19 mouse cellular contexts compared by ENCODE assay signal in the genomic region with DNA sequence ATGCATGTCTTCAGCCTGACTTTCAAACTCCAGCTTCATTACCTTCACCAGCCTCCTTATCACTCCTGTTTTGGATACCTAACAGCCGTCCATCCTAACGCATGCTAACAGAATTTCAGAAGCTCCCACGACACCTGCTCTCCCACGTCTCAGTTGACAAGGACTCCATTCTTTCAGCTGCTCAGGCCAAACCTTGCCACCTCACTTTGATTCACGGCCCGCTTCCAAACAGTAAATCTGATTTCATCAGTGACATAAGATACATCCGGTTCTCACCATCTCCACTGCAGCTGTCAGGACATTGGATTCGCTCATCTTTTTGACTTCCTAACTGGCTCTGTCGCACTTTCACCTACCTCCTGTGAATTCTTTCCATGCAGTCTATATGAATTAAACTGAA.
"Had no signal": no experiment of that assay in that cellular context is flagged by ENCODE, and none has a peak within 500 bp of the region (broad histone marks: within the 10 kb centered on the region; RNA-seq: fewer than 3 reads in every experiment).

No protein-coding gene starts in this region.

- H3K4me1 ChIP-seq: intestine, embryonic 15.5 days; kidney, embryonic 15.5 days; limb, embryonic 12.5 days; liver, embryonic 15.5 days; lung, embryonic 15.5 days; megakaryocyte, embryonic 14.5 days; midbrain, embryonic 13.5 days; neural tube, embryonic 13.5 days had no signal

- ATAC-seq: intestine, embryonic 15.5 days; midbrain, embryonic 13.5 days had no signal

- H3K4me3 ChIP-seq: intestine, embryonic 15.5 days; kidney, embryonic 15.5 days; left cerebral cortex, adult 2 months; limb, embryonic 12.5 days; liver, embryonic 15.5 days; lung, embryonic 15.5 days; megakaryocyte, embryonic 14.5 days; midbrain, embryonic 13.5 days; neural tube, embryonic 13.5 days had no signal

- H3K9me3 ChIP-seq: intestine, embryonic 15.5 days; kidney, embryonic 15.5 days; limb, embryonic 12.5 days; liver, embryonic 15.5 days; lung, embryonic 15.5 days; megakaryocyte, embryonic 14.5 days; midbrain, embryonic 13.5 days; neural tube, embryonic 13.5 days had no signal

- H3K27me3 ChIP-seq: intestine, embryonic 15.5 days; kidney, embryonic 15.5 days; limb, embryonic 12.5 days; liver, embryonic 15.5 days; lung, embryonic 15.5 days; midbrain, embryonic 13.5 days; neural tube, embryonic 13.5 days had no signal

- H3K4me2 ChIP-seq: intestine, embryonic 15.5 days; kidney, embryonic 15.5 days; limb, embryonic 12.5 days; liver, embryonic 11.5 days; liver, embryonic 15.5 days; lung, embryonic 15.5 days; midbrain, embryonic 13.5 days; neural tube, embryonic 13.5 days had no signal

- H3K27ac ChIP-seq: intestine, embryonic 15.5 days; kidney, embryonic 15.5 days; left cerebral cortex, adult 2 months; limb, embryonic 12.5 days; liver, embryonic 15.5 days; lung, embryonic 15.5 days; midbrain, embryonic 13.5 days; neural tube, embryonic 13.5 days had no signal

- DNase-seq: kidney, adult 11 months; kidney, postnatal 10 days; kidney, postnatal 36 days; layer of hippocampus, postnatal 36 days; lung, adult 18-20 months; lung, postnatal 10 days; lung, postnatal 36 days; thymus, adult 18-20 months; thymus, postnatal 36 days had no signal

- H3K36me3 ChIP-seq: intestine, embryonic 15.5 days; kidney, embryonic 15.5 days; limb, embryonic 12.5 days; liver, embryonic 15.5 days; lung, embryonic 15.5 days; midbrain, embryonic 13.5 days; neural tube, embryonic 13.5 days had no signal

- H3K9ac ChIP-seq: intestine, embryonic 15.5 days; kidney, embryonic 15.5 days; limb, embryonic 12.5 days; liver, embryonic 15.5 days; lung, embryonic 15.5 days; midbrain, embryonic 13.5 days; neural tube, embryonic 13.5 days had no signal
